Mouse (Mus musculus): ENCODE data around the gene Slc4a3.

Slc4a3 gene

GRCm38 (mm10) chr1:75608225-75608624 is 62.2 kb downstream of the Slc4a3 start:
- DNase-seq = no peak

- DNase-seq = no peak
Observed at GRCm38 (mm10) chr1:75608625-75609263, 62.7 kb downstream of the Slc4a3 start.

- DNase-seq = no peak
Observed at GRCm38 (mm10) chr1:75609264-75609662, 63.2 kb downstream of the Slc4a3 start.

GRCm38 (mm10) chr1:75610553-75610952 is 64.5 kb downstream of the Slc4a3 start:
- no peak for DNase-seq

All from right cerebral cortex, adult 18-20 months (tissue).